Mouse (Mus musculus) left cerebral cortex, postnatal 25 days (tissue): ENCODE results near the gene Tmem234. TPM values are rescaled to one million over a fixed set of nuclear protein-coding genes. Genes with fewer than 3 reads are reported as not detected.
A peak's percentile ranks its signal among the peaks of the same experiment; 100 is the strongest.
"Not testable (repeated sequence)": the region's sequence is repeated elsewhere in the genome, so short reads cannot be mapped to it uniquely, and the experiment has no call there.

Source experiments
- DNase-seq, 2 experiments: peaks; one replicate each; pipeline ENCODE4 v3.0.0; 2022; ENCODE audit warnings: low spot score in 2 of 2, mixed read lengths in 1 of 2
- intact Hi-C: fragments of 180-260 bp; cut with DNase I; formaldehyde crosslinking; loops from one replicate; pipeline ENCODE4 v1.15.1; 2025
- total RNA-seq, 2 experiments: library from RNA; stranded (reverse); gene quantifications; 2 replicates each; pipeline ENCODE4 v1.2.3; 2021

Tmem234 gene
- total RNA-seq: 10 to 100 TPM; 96.6 to 96.8 TPM

- intact Hi-C loops: loop anchor here (5.0 kb wide), 1 partner anchor 138 kb away; the partner anchor contains the start of gene Bsdc1
- DNase-seq: peak; percentile 86 to 91
Measured at GRCm38 (mm10) chr4:129600233-129601158, at the start of gene Tmem234, which contains the start of gene Eif3i. Gene Tmem234 (plus strand): TSS chr4:129600668. Gene Eif3i (minus strand): TSS chr4:129600648.

- DNase-seq, intact Hi-C loops: not testable (repeated sequence)
Measured at GRCm38 (mm10) chr4:129554512-129554911, 46.0 kb upstream of the Tmem234 start.

- intact Hi-C loops: no loop called here
- peak in 1 of 2 experiments; percentile 47 for DNase-seq
Measured at GRCm38 (mm10) chr4:129555421-129555861, 45.0 kb upstream of the Tmem234 start.

GRCm38 (mm10) chr4:129555862-129556531 is 44.5 kb upstream of the Tmem234 start:
- DNase-seq: peak in 1 of 2 experiments; percentile 8
- intact Hi-C loops: no loop called here

- intact Hi-C loops: no loop called here
- peak; percentile 73 to 76 for DNase-seq
Measured at GRCm38 (mm10) chr4:129556532-129557223, 43.8 kb upstream of the Tmem234 start.

- intact Hi-C loops: no loop called here
- DNase-seq: no peak
Measured at GRCm38 (mm10) chr4:129557256-129557808, 43.1 kb upstream of the Tmem234 start.

- no peak for DNase-seq
- intact Hi-C loops: no loop called here
Measured at GRCm38 (mm10) chr4:129558321-129558955, 42.0 kb upstream of the Tmem234 start.

- no peak for DNase-seq
- intact Hi-C loops: no loop called here
Measured at GRCm38 (mm10) chr4:129561184-129561583, 39.3 kb upstream of the Tmem234 start.

- intact Hi-C loops: no loop called here
- DNase-seq: no peak
Measured at GRCm38 (mm10) chr4:129563718-129564117, 36.8 kb upstream of the Tmem234 start.

- intact Hi-C loops: no loop called here
- DNase-seq: no peak
Measured at GRCm38 (mm10) chr4:129565139-129565538, 35.3 kb upstream of the Tmem234 start.

- intact Hi-C loops: no loop called here
- DNase-seq: no peak
Measured at GRCm38 (mm10) chr4:129568366-129568765, 32.1 kb upstream of the Tmem234 start.

GRCm38 (mm10) chr4:129570028-129570427 is 30.4 kb upstream of the Tmem234 start:
- DNase-seq: no peak
- intact Hi-C loops: no loop called here

- intact Hi-C loops: no loop called here
- no peak for DNase-seq
Measured at GRCm38 (mm10) chr4:129571551-129572084, 28.9 kb upstream of the Tmem234 start.

GRCm38 (mm10) chr4:129572236-129573092 is 28.0 kb upstream of the Tmem234 start:
- DNase-seq: no peak
- intact Hi-C loops: no loop called here

- DNase-seq: no peak
- intact Hi-C loops: no loop called here
Measured at GRCm38 (mm10) chr4:129573093-129573370, 27.4 kb upstream of the Tmem234 start.

GRCm38 (mm10) chr4:129573430-129573829 is 27.0 kb upstream of the Tmem234 start, which contains the start of gene Lck:
Gene Lck (minus strand): TSS chr4:129573641.
- intact Hi-C loops: no loop called here

GRCm38 (mm10) chr4:129575171-129575844 is 25.2 kb upstream of the Tmem234 start:
- DNase-seq: no peak
- intact Hi-C loops: no loop called here

More at GRCm38 (mm10) chr4:129573430-129573829, 27.0 kb upstream of the Tmem234 start, which contains the start of gene Lck:
- DNase-seq: no peak
